Mouse (Mus musculus): Measurements from ENCODE around the gene Ryr1.

Ryr1 gene

DNA sequence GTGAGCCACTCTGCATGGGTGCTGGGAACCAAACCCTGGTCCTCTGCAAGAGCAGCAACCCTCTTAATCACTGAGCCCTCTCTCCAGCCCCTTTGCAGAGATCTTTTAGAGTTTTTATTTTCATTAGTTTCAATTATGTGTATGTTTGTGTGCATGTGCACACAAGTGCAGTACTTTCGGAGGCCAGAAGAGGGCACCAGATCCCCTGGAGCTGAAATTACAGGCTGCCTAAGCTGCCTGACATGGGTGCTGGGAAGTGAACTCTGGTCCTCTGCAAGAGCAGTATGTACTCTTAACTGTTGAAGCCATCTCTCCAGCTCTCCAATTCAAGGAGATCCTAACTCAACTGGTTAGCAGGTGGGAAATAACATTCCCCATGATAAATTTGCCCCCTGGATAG, 110.0 kb downstream of the Ryr1 start:
- TF ChIP-seq GATA4 (IDR thresholded peaks at IDR 0.05; ENCODE audit: insufficient replicate concordance, low read length) = no peak

- TF ChIP-seq GATA4 (IDR thresholded peaks at IDR 0.05; ENCODE audit: insufficient replicate concordance, low read length) = no peak
These were observed 116.3 kb downstream of the Ryr1 start for GRCm38 (mm10) chr7:29008714-29009113.

- TF ChIP-seq GATA4 (IDR thresholded peaks at IDR 0.05; ENCODE audit: insufficient replicate concordance, low read length) = no peak
These were observed 116.8 kb downstream of the Ryr1 start for GRCm38 (mm10) chr7:29008171-29008570.

DNA sequence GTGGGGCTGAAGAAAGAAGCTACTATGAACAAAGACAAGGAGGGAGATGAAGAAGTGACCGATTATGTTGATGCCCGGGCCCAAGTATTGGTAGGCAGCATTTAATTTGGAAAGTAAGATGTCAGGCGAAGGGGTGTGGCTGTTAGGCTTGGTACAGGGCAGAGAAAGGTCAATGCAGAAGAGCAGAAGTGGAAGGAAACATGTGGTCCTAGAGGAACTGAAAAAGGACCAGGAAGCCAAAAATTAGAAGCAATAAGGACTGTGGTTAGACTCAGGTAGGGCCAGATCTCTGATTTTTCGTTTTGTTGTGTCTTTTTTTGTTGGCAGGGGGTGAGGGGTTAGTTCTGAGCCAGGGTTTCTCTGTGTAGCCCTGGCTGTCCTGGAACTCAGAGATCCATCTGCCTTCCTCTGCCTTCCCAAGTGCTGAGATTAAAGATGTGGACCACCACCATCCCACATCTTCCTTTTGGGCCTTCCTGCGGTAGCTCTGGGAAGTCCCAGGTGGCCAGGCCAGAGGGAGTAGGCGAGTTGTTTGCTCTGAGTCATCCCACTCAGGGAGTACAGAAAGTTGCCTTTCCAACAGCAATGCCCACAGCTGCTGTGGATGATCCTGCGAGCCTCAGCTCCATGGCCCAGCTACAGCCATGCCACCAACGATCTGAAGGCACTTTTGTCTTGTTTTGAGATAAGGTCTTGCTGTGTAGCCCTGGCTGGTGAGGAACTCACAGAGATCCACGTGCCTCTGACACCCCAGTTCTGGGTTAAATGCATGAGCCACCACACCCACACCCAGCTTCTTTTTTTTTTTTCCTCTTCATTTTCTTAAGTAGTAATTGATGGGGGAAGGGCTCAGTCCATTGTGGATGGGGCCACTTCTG, 117.5 kb downstream of the Ryr1 start:
- TF ChIP-seq GATA4 (IDR thresholded peaks at IDR 0.05; ENCODE audit: insufficient replicate concordance, low read length) = no peak

GRCm38 (mm10) chr7:29000651-29001605, 124.1 kb downstream of the Ryr1 start:
- no peak for TF ChIP-seq GATA4 (IDR thresholded peaks at IDR 0.05; ENCODE audit: insufficient replicate concordance, low read length)

DNA sequence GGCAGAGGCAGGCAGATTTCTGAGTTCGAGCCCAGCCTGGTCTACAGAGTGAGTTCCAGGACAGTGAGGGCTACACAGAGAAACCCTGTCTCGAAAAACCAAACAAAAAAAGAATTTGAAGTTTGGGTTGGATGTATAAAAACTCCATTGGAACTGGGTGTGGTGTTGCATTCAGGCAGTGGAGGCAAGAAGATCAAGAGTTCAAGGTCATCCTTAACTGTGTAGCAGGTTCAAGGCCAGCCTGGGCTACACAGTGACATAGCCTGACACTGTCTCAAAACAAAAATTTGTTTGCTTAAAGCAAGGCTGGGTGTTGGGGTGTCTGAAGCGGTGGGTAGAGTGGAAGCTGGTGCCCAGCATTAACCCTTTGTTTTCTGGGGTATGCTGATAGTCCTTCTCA, 131.6 kb downstream of the Ryr1 start:
- no peak for TF ChIP-seq GATA4 (IDR thresholded peaks at IDR 0.05; ENCODE audit: insufficient replicate concordance, low read length)

- TF ChIP-seq GATA4 (IDR thresholded peaks at IDR 0.05; ENCODE audit: insufficient replicate concordance, low read length) = no peak
These were observed 132.0 kb downstream of the Ryr1 start for GRCm38 (mm10) chr7:28992997-28993396.

- no peak for TF ChIP-seq GATA4 (IDR thresholded peaks at IDR 0.05; ENCODE audit: insufficient replicate concordance, low read length)
These were observed 133.4 kb downstream of the Ryr1 start for GRCm38 (mm10) chr7:28991616-28992015.

DNA sequence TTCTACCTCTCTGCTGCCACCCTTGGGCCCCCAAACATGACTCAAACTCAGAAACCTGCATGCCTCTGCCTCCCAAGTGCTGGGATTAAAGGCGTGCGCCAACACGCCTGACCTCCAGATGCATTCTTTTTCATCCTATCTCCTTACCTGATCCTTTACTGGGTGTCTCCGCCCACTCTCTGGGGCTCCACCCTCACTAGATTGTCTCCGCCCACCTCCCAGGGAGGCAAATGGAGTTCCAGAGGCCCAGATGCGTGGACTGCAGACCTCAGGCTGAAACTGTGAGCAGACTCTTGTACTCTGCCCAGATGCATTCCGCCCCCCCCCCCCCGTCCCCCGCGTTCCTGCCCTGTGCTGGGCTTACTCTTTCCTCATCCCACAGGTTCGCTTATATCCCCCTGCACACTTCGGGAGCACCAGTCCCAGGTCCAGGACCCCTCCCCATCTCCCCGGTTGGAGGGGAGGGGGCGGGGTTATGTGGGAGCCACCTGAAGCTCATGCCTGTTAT, 134.2 kb downstream of the Ryr1 start:
- TF ChIP-seq GATA4 (IDR thresholded peaks at IDR 0.05; ENCODE audit: insufficient replicate concordance, low read length) = no peak

- TF ChIP-seq GATA4 (IDR thresholded peaks at IDR 0.05; ENCODE audit: insufficient replicate concordance, low read length) = no peak
These were observed 139.8 kb downstream of the Ryr1 start for GRCm38 (mm10) chr7:28985207-28985606.

GRCm38 (mm10) chr7:28984452-28984851, 140.5 kb downstream of the Ryr1 start:
- TF ChIP-seq GATA4 (IDR thresholded peaks at IDR 0.05; ENCODE audit: insufficient replicate concordance, low read length) = no peak

DNA sequence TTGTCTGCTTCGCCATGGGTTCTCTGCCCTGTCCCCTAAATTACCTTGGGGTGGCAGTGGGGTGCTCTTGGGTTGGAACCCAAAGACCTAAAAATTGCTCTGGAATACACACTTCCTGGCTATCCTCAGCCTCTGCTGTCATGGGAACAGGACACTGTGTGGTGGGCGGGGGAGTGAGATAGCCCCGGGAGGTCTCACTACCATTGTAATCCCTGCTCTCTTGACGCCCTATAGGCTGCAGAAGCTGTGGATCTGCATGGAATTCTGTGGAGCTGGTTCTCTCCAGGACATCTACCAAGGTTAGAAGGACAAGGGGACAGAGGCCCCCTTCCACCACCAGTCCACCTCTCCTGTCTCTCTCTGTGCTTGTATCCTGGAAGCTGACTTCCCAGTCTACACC, 141.1 kb downstream of the Ryr1 start:
- TF ChIP-seq GATA4 (IDR thresholded peaks at IDR 0.05; ENCODE audit: insufficient replicate concordance, low read length) = no peak

- no peak for TF ChIP-seq GATA4 (IDR thresholded peaks at IDR 0.05; ENCODE audit: insufficient replicate concordance, low read length)
These were observed 141.8 kb downstream of the Ryr1 start for GRCm38 (mm10) chr7:28983141-28983564.

DNA sequence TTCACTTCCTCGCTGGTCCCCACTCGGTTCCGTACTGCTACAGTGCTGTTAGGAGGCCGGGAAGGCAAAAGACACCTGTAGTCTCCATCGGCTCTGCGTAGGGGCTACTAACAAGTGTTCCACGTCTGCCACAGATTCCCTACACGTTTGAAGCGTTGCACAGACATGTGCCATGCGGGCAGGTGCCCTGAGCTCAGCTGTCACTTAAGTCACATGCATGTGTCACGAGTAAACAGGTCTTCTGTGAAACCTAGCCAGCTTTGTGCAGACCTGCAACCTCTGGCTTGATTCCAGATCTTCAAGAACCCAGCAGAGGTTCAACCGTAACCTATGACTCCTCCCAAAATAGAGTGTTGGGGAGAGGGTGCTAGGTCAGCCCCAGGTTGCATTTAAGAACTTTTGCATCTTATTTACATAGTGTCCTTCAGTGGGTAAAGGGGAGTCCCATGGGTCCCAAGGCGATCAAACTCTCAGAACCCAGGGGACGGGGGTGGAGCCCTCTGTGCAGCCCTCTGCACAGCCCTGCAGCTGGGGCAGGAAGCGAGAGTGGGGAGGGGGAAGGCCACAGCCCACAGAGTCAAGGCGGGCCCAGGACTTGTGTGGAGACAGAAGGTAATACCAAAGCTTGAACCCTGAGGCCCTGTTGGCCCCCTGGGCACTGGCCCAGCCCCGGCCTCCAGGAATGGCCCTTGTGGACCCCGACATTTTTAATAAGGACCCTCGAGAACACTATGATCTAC, 142.5 kb downstream of the Ryr1 start:
- no peak for TF ChIP-seq GATA4 (IDR thresholded peaks at IDR 0.05; ENCODE audit: insufficient replicate concordance, low read length)

All from liver, adult (tissue).